Mouse (Mus musculus): ENCODE results near the gene Mgam.
A peak's percentile ranks its signal among the peaks of the same experiment; 100 is the strongest.
"Not testable (repeated sequence)": the region's sequence is repeated elsewhere in the genome, so short reads cannot be mapped to it uniquely, and the experiment has no call there.

Gene Mgam

DNA sequence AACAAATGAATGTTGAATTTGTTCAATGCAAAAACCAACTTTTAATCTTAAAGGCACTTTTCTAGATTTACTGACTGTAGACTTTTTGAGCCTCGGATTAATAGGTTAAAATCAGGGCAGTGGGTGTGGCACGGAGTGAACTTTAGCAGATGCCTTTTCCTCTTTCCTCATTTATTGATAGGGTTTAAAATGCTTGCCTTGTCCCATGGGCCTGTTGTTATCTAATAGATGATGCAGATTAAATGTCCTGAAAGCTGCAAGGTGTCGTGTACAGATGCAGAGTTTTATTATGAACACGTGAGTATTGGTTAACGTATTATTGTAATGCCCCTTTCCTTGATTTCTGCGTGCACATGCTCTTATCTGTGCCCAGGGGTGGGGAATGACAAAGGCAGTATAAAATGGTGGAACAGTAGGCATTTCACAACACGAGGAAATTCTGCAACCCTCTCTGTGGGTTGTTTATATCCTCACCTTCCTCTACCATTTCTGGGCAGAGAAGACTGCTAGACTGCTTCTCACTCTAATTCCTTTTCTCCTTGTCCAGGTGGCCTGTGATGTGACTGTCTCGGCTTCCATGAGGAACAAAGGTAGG is at the start of gene Mgam:
Gene Mgam, plus strand, starts transcription at position 426 of the 595 bp plus-strand sequence.
- DNase-seq (ENCODE audit: low spot score in 2 of 2): no peak

DNA sequence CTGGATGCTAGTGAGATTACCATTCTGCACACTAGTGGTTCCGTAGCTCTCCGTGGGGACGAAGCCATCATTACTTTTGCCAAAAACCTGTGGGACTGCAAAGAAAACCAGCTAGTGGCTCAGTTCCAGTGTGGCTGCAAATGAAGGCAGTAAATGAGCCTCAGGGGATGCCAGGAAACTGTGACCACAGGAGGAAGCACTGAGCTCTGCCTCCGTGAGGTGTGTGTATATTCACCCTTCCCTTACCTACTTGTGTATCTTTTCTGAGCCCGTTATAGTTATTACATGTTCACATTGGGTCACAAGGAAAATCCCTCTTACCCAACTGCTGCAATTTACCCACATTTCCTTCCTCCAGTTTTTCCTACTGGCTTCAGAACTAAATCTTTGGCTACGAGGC is 44.3 kb upstream of the Mgam start:
- DNase-seq (ENCODE audit: low spot score in 2 of 2): no peak

DNA sequence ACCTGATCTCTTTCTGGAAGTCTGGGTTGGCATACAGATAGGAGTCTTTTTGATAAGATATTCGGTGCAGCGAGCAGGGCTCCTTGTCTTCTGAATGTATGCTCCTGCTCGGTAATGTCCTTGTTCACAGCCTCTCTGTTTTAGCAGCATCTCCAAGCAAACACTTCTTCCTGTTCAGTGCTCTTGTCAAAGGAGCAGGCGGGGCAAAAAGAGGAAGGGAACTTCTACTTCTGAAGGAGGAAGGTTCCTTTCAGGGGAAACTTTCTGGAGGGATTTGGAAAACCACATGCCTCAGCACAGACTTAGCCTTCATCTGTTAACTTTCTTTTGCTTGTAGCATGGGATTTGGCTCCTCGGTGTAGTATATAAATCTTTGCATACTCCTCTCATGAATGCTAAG is 43.0 kb upstream of the Mgam start, which contains the start of gene Clec5a:
Gene Clec5a, minus strand, starts transcription at position 177 of the 400 bp plus-strand sequence.
- no peak for DNase-seq (ENCODE audit: low spot score in 2 of 2)

DNA sequence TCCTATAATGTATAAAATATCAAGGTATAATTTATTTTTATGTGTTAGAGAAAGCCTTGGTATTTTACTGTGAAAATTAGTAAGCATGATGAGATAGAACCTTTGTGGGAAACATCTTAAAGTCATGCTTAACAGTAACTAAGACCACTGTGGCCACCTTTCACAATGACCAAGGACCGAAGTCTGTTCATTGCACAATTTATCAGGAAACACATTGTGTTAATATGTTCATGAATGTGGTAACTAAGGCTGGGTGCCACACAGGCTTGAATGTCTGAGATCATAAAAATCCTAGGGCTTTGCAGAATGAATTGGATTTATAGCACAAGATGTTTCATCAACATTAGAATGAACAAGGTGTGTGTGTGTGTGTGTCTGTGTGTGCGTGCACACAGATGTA is 40.3 kb upstream of the Mgam start:
- no peak for DNase-seq (ENCODE audit: low spot score in 2 of 2)

DNA sequence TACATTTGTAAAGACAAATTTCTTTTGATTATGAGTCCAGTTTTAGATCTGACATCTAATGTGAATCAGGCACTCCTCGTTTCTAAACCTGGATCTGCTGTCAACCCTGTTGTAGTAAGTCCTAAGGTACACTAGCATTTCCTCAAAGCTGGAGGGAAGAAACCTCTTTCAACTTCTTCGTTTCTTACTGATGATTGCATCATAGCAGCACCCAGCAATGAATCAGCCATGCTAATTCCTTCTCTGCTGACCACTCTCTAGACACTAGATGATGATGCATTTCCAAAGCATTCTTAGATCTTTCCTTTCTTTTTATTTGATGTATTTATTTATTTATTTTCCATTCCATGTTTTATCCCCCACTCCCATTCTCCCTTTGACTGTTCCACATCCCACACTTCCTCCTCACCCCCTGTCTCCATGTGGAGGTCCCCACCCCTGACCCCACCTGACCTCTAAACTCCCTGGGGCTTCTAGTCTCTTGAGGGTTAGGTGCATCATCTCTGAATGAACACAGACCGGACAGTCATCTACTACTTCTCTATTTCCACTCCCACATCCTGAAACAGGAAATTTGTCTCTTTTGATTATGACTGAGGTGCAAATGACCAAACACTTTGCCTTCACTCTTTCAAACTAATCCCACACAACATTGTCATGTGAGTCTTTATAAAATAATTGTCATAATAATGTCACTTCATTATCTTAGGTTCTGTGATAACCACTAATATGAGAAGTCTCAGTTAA is 33.7 kb upstream of the Mgam start:
- no peak for DNase-seq (ENCODE audit: low spot score in 2 of 2)

DNA sequence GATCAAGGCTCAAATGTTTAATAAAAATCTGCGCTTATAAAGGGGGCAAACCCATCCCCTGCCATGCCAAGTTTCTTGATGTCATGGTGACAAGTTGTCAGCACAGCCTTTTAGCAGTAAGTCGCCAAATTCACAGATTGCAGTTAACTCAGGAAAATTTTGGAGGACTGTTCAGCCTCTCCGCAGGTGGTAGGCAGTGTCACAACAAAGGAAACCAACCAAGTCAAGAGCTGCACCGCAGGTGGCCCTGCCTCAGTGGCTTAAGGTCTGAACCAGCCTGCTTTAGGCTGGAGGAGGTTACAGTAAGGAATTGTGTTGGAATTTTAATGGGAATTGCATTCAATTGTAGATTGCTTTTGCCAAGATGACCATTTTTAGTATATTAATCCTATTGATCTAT is 30.1 kb upstream of the Mgam start:
- not testable (repeated sequence) for DNase-seq (ENCODE audit: low spot score in 2 of 2)

DNA sequence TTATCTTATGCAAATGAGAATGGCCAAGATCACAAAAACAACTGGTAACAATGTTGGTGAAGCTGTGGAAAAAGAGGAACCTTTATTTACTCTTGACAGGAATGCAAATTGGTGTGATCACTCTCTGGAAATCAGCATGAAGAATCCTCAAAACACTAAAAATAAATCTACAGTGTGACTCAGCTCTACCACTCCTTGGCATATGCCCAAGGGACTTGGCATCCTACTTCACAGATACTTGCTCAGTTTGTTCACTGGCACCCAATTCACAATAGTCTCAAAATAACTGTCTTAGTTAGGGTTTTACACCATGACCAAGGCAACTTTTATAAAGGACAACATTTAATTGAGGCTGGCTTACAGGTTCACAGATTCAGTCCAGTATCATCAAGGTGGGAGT is 21.2 kb upstream of the Mgam start:
- no peak for DNase-seq (ENCODE audit: low spot score in 2 of 2)

DNA sequence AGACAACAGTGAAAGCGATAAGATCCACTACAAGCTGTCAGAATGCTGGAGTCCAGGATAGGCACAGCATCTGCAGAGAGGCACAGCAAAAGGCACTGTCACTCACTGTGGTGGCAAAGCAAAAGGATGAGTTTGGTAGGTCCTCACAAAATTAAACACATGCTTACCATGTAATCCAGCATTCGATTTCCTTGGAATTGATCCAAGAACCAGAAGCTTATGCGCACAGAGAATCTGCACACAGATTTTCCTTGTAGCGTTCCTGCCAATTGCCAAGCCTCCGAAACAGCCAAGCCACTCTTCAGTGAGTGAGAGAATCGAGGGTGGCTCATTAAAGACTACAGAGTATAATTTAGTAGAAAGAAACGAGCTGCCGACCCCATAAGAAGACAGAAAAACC is 18.4 kb upstream of the Mgam start:
- DNase-seq (ENCODE audit: low spot score in 2 of 2): no peak

DNA sequence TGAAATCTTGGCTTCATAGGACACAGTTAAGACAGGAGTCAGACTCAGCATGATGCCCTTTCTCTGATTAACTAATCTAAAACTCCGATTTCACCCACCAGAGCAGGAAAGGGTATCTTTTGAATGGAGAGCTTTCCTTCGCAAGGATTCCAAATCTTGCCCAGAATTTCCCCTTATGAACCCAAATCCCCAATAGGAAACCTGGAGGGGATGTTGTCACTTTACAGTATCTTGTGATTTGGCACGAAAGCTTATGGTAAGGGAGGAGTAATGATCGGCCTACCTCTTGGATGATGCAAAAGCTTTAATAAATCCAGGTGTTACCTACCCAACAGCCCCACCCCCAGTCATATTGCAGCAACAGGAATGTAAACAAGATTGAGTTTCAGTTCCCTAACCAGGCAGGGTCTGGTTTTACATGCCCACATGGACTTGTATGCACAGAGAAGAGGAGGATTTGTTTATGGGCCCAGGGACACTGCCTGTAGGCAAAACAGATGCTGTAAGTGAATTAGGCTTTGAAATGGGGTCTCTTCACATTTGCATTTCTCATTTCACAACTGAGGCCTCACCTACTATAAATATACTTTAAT is 15.3 kb upstream of the Mgam start, which contains the start of gene Tas2r138:
Gene Tas2r138, minus strand, starts transcription at position 51 of the 593 bp plus-strand sequence.
- DNase-seq (ENCODE audit: low spot score in 2 of 2): no peak

DNA sequence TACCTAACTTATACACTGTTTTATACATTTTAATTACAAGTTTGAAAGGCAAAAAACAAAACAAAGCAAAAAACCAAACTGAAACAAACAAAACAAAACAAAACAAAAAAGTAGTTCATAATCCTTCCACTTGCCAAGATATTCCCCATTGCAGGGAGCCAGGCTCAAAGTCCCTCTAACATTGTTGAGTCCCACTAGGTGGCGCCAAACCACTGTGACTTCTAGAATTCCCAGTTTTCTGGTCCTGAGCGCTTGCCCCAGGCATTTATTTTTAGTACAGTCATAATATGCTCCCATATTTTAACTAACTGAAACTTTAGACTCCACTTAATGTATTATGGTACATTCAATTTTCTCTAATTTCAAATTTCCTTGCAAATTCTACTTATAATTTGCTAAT is 10.7 kb upstream of the Mgam start:
- DNase-seq (ENCODE audit: low spot score in 2 of 2): peak in 1 of 2 experiments; percentile 6

DNA sequence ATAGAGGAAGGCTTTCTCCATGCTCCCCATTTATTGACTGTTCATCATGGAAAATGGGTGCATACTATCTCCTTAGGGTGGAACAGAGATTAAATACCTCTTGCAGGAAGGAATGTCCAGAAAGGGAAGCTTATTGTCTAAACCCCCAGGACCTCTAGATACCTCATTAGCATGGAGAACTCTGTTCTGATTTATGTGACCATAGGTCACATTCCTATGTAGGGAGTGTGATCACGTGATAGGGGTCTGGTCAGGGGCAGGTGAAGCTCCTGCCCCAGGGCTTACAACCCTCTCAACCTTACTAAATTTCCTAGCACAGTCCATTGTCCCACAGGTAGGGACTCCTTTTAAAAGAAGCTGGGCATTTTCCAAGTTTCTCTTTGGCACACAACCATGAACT is 2.5 kb upstream of the Mgam start:
- no peak for DNase-seq (ENCODE audit: low spot score in 2 of 2)

DNA sequence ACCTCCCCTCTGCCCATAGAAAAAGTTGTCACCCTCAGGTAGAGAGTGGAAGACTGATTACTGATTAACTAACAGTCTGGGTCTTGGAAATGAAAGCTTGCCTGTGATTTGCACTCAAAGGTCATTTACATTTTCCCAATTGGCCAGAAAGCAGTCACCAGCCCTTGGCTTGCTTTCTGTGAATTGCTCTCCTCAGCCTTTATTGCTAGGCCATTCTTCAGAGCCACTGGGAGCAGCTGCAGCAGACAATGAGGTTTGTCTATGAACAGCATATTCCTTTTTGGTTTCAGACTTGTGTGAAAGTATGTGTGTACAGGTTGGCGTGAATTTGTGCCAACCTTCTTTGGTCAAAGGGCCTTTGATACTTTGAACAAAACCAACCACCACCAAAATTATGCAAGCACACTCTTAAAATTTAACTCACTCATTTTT is 6.0 kb downstream of the Mgam start:
- DNase-seq (ENCODE audit: low spot score in 2 of 2): no peak

DNA sequence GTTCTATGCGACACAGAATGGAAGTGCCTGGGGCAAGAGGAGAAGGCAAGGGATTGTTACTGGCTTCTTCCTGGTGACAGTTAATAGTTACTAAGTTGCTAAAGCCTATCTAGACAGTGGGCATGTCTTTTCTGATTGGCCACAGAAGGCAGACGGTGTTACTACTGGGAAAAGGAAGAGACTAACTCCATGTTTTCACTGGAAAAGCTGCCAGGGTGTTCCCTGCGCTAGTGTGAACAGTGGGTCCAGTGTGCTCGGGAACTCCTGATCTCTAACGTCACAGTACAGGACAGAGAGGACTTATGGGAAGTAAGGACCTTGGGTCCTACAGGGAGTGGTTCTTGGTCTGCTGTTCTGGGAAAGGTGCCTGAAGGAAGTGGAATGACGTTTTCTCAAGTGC is 6.9 kb downstream of the Mgam start:
- no peak for DNase-seq (ENCODE audit: low spot score in 2 of 2)

DNA sequence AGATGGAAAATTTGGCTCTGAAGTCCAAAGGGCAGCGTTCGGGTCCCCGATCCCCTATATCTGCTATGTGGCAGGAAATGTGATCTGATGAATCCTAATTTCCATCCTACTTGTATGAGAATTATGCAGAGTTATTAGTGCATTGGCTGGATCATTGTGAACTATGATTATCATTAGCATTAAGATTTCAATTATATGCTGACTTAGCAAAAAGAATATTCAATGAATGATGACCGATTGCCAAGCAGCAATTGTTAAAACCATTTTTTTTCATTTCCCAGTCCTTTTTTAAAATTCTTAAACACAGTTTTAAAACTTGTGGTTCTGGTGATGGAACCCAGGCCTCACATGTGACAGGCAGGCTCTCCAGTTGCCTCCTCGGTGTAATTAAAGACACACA is 9.1 kb downstream of the Mgam start:
- DNase-seq (ENCODE audit: low spot score in 2 of 2): no peak

DNA sequence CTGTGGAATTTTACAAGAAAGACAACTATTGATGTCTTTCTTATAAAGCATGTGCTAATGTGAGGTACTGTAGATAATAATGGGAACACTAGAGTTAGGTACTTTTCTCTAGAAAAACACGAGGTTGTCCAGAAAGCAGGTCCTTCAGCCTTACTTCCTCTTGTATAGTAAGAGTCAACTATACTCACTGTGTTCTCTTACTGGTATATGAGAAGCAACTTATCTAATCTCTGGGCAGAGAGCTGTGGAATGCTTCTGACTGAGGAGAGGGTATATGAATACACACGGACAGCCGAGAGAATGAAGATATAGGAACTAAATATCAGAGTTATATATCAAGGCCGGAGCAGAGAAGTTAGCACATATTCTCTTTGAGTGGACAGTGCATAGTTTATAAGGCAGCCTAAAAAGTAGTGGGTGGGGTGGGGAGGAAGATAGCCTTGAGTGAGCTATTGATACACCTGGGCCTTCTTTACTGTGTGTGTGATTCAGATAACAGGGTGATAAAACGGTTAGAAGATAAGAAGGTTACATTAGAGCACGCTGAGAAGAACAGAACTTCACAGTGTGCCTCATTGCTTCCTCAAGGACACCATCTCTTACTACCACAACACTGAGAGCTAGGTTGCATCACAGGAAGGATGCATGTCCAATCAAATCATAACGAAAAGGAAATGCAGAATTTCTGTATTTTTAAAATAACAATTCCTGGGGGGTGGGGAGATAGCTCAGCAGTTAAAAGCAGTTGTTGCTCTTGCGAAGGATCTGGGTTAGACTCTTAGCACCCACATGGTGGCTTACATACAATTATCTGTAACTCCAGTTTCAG is 12.3 kb downstream of the Mgam start:
- no peak for DNase-seq (ENCODE audit: low spot score in 2 of 2)

DNA sequence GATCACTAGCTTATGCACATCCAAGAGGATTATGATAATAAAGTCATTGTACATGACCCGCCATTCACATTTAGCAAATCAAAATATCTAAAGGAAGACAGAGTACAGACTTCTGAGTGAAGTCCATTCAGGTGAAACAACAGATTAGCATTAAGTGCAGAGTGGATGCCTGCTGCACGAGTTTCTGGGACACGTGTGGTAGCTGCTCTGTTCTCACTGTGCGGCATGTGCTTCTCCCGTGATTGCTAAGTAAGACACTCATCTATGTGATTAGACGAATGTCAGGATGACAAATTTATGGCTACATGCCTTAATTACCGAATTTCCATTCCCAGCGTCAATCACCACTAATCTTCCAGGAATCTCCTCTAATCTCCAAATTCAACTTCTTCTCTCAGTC is 17.1 kb downstream of the Mgam start:
- DNase-seq (ENCODE audit: low spot score in 2 of 2): no peak

DNA sequence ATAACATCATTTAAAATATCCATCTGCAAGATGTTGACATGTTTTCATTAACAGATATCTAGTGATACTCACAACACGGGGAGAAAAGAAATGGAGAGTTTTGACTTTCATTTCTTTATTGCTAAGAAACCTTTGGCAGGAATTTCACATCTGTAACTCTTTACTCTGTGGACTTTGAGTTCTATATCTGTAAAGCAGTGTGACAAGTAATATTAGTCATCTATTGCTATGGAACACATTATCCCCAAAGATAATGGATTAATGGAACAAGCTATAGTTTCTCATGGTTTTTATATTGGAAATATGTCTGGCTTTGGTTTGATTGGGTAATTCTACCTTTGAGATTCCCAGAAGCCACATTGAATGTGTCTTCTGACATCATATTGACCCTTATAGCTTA is 22.3 kb downstream of the Mgam start:
- no peak for DNase-seq (ENCODE audit: low spot score in 2 of 2)

DNA sequence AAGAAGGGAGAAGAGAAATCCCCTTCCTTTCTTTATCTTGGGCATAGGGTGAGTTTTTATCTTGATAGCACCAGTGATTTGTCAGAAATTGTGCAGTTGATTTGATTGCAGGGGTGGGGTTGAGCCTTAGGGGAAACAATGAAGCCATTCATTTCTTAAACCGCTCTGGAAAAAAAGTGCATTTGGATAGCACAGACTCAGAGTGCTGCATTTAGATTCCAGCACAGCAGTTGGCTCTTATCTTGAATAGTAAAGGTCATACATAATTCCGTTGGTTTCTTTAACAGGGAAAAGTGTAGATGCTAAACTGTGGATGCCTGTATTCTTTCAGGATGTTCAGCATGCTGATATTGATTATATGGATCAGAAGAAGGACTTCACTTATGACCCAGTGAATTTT is 32.3 kb downstream of the Mgam start:
- DNase-seq (ENCODE audit: low spot score in 2 of 2): no peak

DNA sequence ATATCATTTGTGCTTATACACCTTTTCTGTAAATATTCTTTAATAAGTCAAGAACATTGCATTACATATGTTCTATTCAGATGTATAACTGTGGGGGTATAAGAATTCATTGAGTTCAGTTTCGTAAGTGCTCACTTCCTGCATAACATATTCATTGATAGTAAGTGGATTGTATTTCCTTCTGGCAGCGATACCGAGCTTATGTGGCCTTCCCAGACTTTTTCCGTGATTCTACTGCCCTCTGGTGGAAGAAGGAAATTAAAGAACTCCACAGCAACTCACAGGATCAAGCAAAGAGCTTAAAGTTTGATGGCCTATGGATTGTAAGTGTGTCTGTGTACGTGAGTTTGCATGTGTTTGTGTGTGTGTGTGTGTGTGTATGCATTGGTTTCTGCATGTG is 60.5 kb downstream of the Mgam start:
- DNase-seq (ENCODE audit: low spot score in 2 of 2): peak; percentile 9 to 11

DNA sequence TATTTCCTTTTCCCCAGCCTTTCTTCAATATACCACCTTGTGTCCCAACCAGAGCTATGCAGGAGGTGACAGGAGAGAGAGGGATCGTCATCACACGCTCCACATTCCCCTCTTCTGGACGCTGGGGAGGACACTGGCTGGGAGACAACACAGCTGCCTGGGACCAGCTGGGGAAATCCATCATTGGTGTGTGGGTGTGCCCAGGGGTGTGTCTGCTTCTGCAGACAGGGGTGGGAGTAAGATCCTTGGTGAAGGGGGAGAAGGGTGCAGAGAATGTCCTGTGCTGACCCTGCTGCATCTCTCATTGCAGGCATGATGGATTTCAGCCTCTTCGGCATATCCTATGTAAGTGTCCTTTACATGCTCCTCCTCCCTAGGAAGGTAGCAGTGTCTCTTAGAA is 63.4 kb downstream of the Mgam start:
- DNase-seq (ENCODE audit: low spot score in 2 of 2): not testable (repeated sequence)

DNA sequence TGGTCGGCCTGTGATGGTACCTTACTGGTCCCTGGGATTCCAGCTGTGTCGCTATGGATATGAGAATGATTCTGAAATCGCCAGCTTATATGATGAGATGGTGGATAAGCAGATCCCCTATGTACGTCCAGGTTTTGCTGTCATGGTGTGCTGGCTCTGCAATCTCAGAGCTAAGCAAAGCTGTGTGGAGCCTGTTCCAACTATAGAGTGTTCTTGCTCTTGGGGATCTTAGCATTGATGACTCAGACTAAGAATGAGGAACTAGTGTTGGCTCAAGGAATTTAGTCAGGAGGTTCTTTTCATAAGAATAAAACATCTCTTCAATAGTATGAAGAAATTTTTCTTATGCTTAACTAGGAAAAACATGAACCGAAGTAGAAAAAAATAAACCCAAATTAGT is 84.9 kb downstream of the Mgam start:
- not testable (repeated sequence) for DNase-seq (ENCODE audit: low spot score in 2 of 2)

DNA sequence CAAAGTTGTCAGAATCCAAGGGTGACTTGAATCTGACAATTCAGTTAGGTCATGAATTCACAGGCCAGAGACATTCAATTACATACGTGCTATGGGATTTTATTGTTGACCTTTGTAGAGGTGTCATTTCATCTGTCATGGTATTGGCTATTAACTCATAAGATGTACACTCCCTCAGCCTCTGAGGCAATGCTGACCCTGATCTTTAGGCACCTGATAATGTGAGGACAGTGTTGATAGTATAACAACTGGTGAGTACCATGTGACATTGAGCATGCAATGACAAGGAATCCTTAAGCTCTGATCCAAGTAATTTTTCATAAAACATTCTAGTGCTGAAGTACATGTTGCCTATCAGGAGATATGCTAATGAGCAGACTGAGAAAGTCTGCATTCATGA is 87.1 kb downstream of the Mgam start:
- no peak for DNase-seq (ENCODE audit: low spot score in 2 of 2)

Data from natural killer cell, adult 2 months (primary cell).